Mouse (Mus musculus) myocyte (in vitro differentiated cells): ENCODE results near the gene Nutm2.

Source experiments
- CEBPB ChIP-seq: IDR thresholded peaks from 2 replicates; pipeline ENCODE4 v1.6.1; 2011; ENCODE audit warnings: mild to moderate bottlenecking, moderate library complexity; ENCODE audit not compliant: poor library complexity, insufficient read depth, severe bottlenecking
- E2F4 ChIP-seq: IDR thresholded peaks from one replicate; pipeline ENCODE4 v1.6.1; 2011; ENCODE audit warnings: mild to moderate bottlenecking, control low read depth, moderate library complexity; ENCODE audit not compliant: insufficient read depth
- MAX ChIP-seq: IDR thresholded peaks from one replicate; pipeline ENCODE4 v1.6.1; 2011; ENCODE audit warnings: low read depth, mild to moderate bottlenecking, control low read depth
- MYOG ChIP-seq, 3 experiments: IDR thresholded peaks; one replicate each; pipeline ENCODE4 v1.6.1; 2011; ENCODE audit warnings: control low read depth in 2 of 3, low read depth in 2 of 3, mild to moderate bottlenecking in 2 of 3; ENCODE audit not compliant: insufficient read length in 2 of 3, control insufficient read depth in 1 of 3, insufficient read depth in 1 of 3
- POLR2A ChIP-seq: IDR thresholded peaks from one replicate; pipeline ENCODE4 v1.6.1; 2011; ENCODE audit warnings: low read depth, mild to moderate bottlenecking, control low read depth, moderate library complexity; ENCODE audit not compliant: insufficient read length
- SRF ChIP-seq: IDR thresholded peaks from one replicate; pipeline ENCODE4 v1.6.1; 2011; ENCODE audit warnings: low read depth; ENCODE audit not compliant: control insufficient read depth, insufficient read length
- USF1 ChIP-seq: IDR thresholded peaks from one replicate; pipeline ENCODE4 v1.6.1; 2011; ENCODE audit warnings: low read depth, mild to moderate bottlenecking, control low read depth, moderate library complexity

- TF ChIP-seq POLR2A: no peak
- TF ChIP-seq CEBPB: no peak
- TF ChIP-seq MAX: no peak
- TF ChIP-seq SRF: no peak
- TF ChIP-seq E2F4: no peak
- no peak for TF ChIP-seq USF1
- TF ChIP-seq MYOG (IDR thresholded peaks at IDR 0.05; ENCODE audit: control insufficient read depth in 1 of 3, insufficient read depth in 1 of 3, insufficient read length in 2 of 3, low read depth in 2 of 3): no peak
Observed at GRCm38 (mm10) chr13:50424517-50424916, 42.6 kb upstream of the Nutm2 start.
